Mouse (Mus musculus) left cerebral cortex, adult 2 months (tissue): Measurements from ENCODE around the gene Zfp652. TPM values are rescaled to one million over a fixed set of nuclear protein-coding genes. Genes with fewer than 3 reads are reported as not detected.

Experiments used
- DNase-seq, 2 experiments: peaks; one replicate each; pipeline ENCODE4 v3.0.0; 2021 to 2022; ENCODE audit warnings: low spot score in 2 of 2, mixed read lengths in 1 of 2; ENCODE audit errors: extremely low spot score in 1 of 2
- H3K27ac ChIP-seq: fragments of 200-600 bp; 2 replicates; pipeline ENCODE4 v1.8.1; 2022
- H3K4me3 ChIP-seq: fragments of 200-600 bp; 2 replicates; pipeline ENCODE4 v1.8.1; 2022
- CTCF ChIP-seq: fragments of 200-600 bp; IDR thresholded peaks from 2 replicates; pipeline ENCODE4 v1.8.1; 2022; ENCODE audit warnings: antibody characterized with exemption, mild to moderate bottlenecking, moderate library complexity
- intact Hi-C: fragments of 180-260 bp; cut with DNase I; formaldehyde crosslinking; loops from one replicate; pipeline ENCODE4 v1.15.1; 2025
- total RNA-seq, 2 experiments: library from RNA; stranded (reverse); gene quantifications; 2 replicates each; pipeline ENCODE4 v1.2.3; 2021

The Zfp652 gene
- total RNA-seq, 2 experiments from 2014 or later, result 42.3 to 43.5 TPM

DNA sequence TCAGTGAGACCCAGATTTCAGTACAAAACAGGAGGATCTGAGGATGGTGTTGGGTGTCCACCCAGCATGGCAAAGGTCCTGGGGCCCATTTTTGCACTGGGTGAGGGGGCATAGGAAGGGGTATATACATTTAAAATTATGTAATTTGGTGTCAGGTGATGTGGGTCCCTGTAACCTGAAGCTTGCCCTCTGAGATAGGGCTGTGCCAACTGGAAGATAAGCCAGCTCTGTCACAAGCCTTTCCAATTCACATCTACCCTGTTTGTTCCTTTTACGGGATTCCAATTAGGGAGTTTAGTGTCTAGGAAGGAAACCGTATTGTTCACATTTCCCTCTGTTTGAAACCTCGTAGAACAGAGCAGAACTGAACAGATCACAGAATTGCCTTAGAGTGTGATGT lies 60.8 kb downstream of the Zfp652 start:
- no peak for DNase-seq
- no peak overlapping the region for H3K27ac ChIP-seq
- TF ChIP-seq CTCF, result no peak
- intact Hi-C loops, result loop anchor here (5.0 kb wide), 1 partner anchor 84 kb away; no protein-coding TSS in a partner anchor
- H3K4me3 ChIP-seq, result no peak overlapping the region

DNA sequence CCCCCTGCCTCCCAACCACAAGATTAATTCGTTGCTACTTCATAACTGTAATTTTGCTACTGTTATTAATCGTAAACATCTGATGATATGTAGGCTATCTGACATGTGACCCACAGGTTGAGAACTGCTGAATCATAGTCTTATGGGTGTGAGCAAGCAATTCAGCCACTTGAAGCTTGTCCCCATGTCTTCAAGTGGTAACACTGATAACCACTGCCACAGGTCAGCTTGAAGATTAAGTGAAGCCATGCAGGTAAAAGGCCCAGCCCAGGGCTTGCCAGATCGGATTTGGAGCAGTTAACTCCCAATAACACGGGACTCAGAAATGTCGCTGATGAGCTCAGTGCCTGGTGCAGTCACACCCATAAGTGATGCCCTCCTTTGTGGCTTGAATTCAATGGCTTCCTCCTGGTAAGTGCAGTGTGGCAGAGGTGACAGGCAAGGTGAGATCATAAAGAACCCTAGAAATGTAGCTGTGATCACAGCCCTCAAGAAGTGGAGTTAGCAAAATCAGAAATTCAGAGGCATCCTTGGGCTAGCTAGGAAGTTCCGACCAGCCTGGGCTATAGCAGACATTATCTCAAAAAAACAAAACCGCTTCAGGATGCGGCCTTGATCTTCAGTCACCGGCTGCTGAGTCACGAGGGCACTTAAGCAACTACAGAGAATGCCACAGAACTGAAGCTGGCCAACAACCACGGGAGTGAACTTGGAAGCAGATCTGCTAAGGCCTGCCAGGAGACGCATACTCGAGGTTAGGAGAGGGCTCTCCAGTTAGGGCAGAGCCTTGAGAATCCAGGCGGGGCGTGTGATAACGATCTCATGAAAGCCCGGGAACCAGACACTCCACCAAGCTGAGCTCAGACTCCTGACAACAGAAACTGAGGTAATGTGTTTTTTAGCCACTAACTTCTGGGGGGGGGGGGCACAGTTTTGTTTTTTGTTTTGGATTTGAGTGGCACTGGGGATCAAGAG lies 65.1 kb downstream of the Zfp652 start:
- TF ChIP-seq CTCF, result no peak
- no peak overlapping the region for H3K4me3 ChIP-seq
- H3K27ac ChIP-seq, result no peak overlapping the region
- no peak for DNase-seq
- intact Hi-C loops, result no loop called here

DNA sequence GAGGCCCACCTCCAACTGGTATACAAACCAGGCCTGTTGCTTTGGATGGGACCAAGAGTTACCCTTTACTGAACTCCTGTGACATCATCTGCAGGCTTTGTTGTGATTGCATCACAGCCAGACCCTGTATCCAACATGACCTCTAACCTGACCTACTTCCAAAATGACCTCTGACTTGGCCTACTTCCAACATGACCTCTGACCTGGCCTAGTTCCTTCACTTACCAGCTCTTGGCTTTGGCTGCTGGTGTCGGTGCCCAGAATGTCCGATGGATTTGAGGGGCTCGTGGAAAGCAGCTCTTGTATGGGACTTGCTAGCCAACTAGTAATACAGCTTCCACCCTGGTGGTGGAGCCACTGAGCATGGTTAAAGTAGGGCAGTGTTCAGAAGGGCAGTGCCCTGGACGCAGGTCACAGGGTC lies 66.4 kb downstream of the Zfp652 start:
- peak; percentile 33 for TF ChIP-seq CTCF
- no peak for DNase-seq
- Histone ChIP-seq H3K27ac (no peak overlapping the region), H3K4me3 (no peak overlapping the region)
- intact Hi-C loops, result no loop called here

GRCm38 (mm10) chr11:95779366-95779765 lies 66.9 kb downstream of the Zfp652 start:
- TF ChIP-seq CTCF, result no peak
- H3K4me3 ChIP-seq, result no peak overlapping the region
- H3K27ac ChIP-seq, result no peak overlapping the region
- intact Hi-C loops, result no loop called here
- no peak for DNase-seq

- intact Hi-C loops, result no loop called here
- Histone ChIP-seq H3K27ac (no peak overlapping the region), H3K4me3 (no peak overlapping the region)
- DNase-seq, result no peak
- no peak for TF ChIP-seq CTCF
These were observed 68.0 kb downstream of the Zfp652 start for GRCm38 (mm10) chr11:95780480-95780879.

DNA sequence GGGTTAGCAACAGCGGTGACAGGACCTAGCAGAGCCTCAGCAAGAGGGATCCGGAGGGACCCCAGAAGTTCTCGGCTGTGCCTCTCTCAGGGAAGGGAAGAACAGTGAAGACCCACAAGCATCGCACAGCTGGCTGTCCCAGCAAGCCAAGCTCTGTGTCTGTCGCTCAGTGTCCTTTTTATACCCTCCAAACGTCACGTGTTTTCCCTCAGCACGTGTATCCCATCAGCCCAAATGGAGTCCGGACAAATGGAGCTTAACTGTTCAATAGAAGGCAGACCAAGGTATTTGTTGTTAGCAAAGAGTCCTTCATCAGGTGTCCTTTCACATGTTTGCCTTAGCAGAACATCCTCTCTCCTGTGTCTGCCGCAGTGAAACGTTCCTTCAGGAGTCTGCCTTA lies 69.1 kb downstream of the Zfp652 start:
- H3K4me3 ChIP-seq, result no peak overlapping the region
- intact Hi-C loops, result no loop called here
- no peak for TF ChIP-seq CTCF
- H3K27ac ChIP-seq, result no peak overlapping the region
- DNase-seq, result no peak

DNA sequence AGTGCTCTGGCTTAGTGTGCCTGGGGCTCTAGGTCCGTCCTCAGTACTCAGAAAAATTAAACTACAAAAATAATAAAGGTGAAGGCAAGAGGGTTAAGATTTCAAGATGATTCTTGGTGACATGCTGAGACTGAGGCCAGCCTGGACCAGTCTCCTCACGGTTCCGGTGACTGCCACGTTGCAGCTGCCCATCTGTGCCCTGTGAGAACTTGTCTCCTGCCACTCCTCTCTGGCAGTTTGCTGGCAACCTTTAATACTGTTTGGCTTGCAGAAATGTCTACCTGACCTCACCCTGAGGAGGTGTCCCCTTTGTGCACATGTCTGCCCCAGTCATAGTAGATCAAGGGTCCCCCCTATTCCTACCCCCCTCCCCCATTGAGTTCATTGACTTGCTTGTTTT lies 71.0 kb downstream of the Zfp652 start:
- Histone ChIP-seq H3K27ac (no peak overlapping the region), H3K4me3 (no peak overlapping the region)
- DNase-seq, result no peak
- TF ChIP-seq CTCF, result no peak
- intact Hi-C loops, result no loop called here

- H3K4me3 ChIP-seq, result no peak overlapping the region
- DNase-seq, result no peak
- intact Hi-C loops, result no loop called here
These were observed 71.5 kb downstream of the Zfp652 start for GRCm38 (mm10) chr11:95783958-95784357.

GRCm38 (mm10) chr11:95785675-95786074 lies 73.2 kb downstream of the Zfp652 start:
- intact Hi-C loops, result no loop called here
- no peak for DNase-seq
- peak; percentile 33 for TF ChIP-seq CTCF
- no peak overlapping the region for H3K27ac ChIP-seq
- H3K4me3 ChIP-seq, result no peak overlapping the region

More at GRCm38 (mm10) chr11:95783958-95784357, 71.5 kb downstream of the Zfp652 start:
- H3K27ac ChIP-seq, result no peak overlapping the region
- TF ChIP-seq CTCF, result no peak

- intact Hi-C loops, result no loop called here
- Histone ChIP-seq H3K4me3 (no peak overlapping the region), H3K27ac (no peak overlapping the region)
- TF ChIP-seq CTCF, result no peak
- DNase-seq, result no peak
These were observed 74.0 kb downstream of the Zfp652 start for GRCm38 (mm10) chr11:95786511-95786910.

GRCm38 (mm10) chr11:95789451-95789891 lies 77.0 kb downstream of the Zfp652 start:
- intact Hi-C loops, result no loop called here
- no peak overlapping the region for H3K4me3 ChIP-seq
- DNase-seq, result no peak
- no peak for TF ChIP-seq CTCF
- no peak overlapping the region for H3K27ac ChIP-seq

DNA sequence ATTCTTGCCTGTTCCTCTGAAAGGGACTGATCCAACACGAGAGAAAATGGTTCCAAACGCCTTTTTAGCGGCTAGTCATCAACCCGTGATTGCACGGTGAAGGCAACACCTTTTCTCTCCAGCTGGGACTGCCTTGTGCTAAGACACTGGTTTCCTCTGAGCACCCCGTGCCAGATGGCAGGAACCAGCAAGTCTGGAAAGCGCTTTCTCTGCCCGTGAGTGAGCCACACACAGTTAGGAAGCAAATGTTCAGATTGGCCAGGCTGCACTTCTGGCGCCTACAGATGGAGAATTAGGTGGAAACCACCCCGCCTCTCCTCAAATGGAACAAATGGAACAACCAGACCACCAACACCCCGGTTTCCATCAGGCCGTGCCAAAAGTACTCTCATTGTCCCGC lies 79.3 kb downstream of the Zfp652 start:
- Histone ChIP-seq H3K4me3 (no peak overlapping the region), H3K27ac (no peak overlapping the region)
- TF ChIP-seq CTCF, result no peak
- intact Hi-C loops, result no loop called here
- peak; percentile 24 to 36 for DNase-seq
